Mouse (Mus musculus) T-helper 1 cell (primary cell): Measurements from ENCODE around the gene Ctsk.

ENCODE experiments used
- in situ Hi-C: fragments of 300-600 bp; cut with MboI, MseI; formaldehyde crosslinking; loops from one replicate; pipeline ENCODE4 v1.15.1; 2025; ENCODE audit warnings: high pct_unique_total_duplicates

Ctsk gene

GRCm38 (mm10) chr3:95499024-95499423, at the start of gene Ctsk:
Ctsk (plus strand) TSS chr3:95499256.
- in situ Hi-C loops, result no loop called here

GRCm38 (mm10) chr3:95450408-95450807, 48.6 kb upstream of the Ctsk start:
- in situ Hi-C loops, result loop anchor here (5.0 kb wide), 1 partner anchor 103 kb away; no protein-coding TSS in a partner anchor

GRCm38 (mm10) chr3:95450915-95451314, 48.1 kb upstream of the Ctsk start:
- in situ Hi-C loops, result loop anchor here (5.0 kb wide), 1 partner anchor 104 kb away; no protein-coding TSS in a partner anchor

- in situ Hi-C loops, result no loop called here
Observed at GRCm38 (mm10) chr3:95456367-95456766, 42.7 kb upstream of the Ctsk start.

GRCm38 (mm10) chr3:95457758-95458157, 41.3 kb upstream of the Ctsk start:
- in situ Hi-C loops, result no loop called here

GRCm38 (mm10) chr3:95459381-95459780, 39.7 kb upstream of the Ctsk start:
- in situ Hi-C loops, result no loop called here

GRCm38 (mm10) chr3:95463852-95464251, 35.2 kb upstream of the Ctsk start:
- in situ Hi-C loops, result no loop called here

GRCm38 (mm10) chr3:95478966-95479365, 20.1 kb upstream of the Ctsk start:
- in situ Hi-C loops, result no loop called here

GRCm38 (mm10) chr3:95486421-95486820, 12.6 kb upstream of the Ctsk start:
- in situ Hi-C loops, result no loop called here

GRCm38 (mm10) chr3:95488679-95489078, 10.4 kb upstream of the Ctsk start:
- in situ Hi-C loops, result no loop called here

- in situ Hi-C loops, result no loop called here
Observed at GRCm38 (mm10) chr3:95490238-95490637, 8.8 kb upstream of the Ctsk start.

- in situ Hi-C loops, result no loop called here
Observed at GRCm38 (mm10) chr3:95494342-95494741, 4.7 kb upstream of the Ctsk start.

- in situ Hi-C loops, result no loop called here
Observed at GRCm38 (mm10) chr3:95498229-95498628, 827 bp upstream of the Ctsk start.

- in situ Hi-C loops, result loop anchor here (5.0 kb wide), 1 partner anchor 103 kb away; no protein-coding TSS in a partner anchor
Observed at GRCm38 (mm10) chr3:95499496-95500140, 562 bp downstream of the Ctsk start.

- in situ Hi-C loops, result loop anchor here (5.0 kb wide), 1 partner anchor 100 kb away; no protein-coding TSS in a partner anchor
Observed at GRCm38 (mm10) chr3:95502312-95502711, 3.3 kb downstream of the Ctsk start.

GRCm38 (mm10) chr3:95509348-95509747, 10.3 kb downstream of the Ctsk start:
- in situ Hi-C loops, result no loop called here

GRCm38 (mm10) chr3:95511611-95512180, 12.6 kb downstream of the Ctsk start:
- in situ Hi-C loops, result no loop called here

- in situ Hi-C loops, result no loop called here
Observed at GRCm38 (mm10) chr3:95516614-95517041, 17.6 kb downstream of the Ctsk start.

- in situ Hi-C loops, result no loop called here
Observed at GRCm38 (mm10) chr3:95517493-95517898, 18.4 kb downstream of the Ctsk start.

GRCm38 (mm10) chr3:95518891-95519290, 19.8 kb downstream of the Ctsk start:
- in situ Hi-C loops, result no loop called here

- in situ Hi-C loops, result no loop called here
Observed at GRCm38 (mm10) chr3:95519315-95519714, 20.3 kb downstream of the Ctsk start.

GRCm38 (mm10) chr3:95520100-95520499, 21.0 kb downstream of the Ctsk start:
- in situ Hi-C loops, result no loop called here

- in situ Hi-C loops, result no loop called here
Observed at GRCm38 (mm10) chr3:95521168-95521567, 22.1 kb downstream of the Ctsk start.
